Mouse (Mus musculus): Measurements from ENCODE around the gene Cldn7.
A peak's percentile ranks its signal among the peaks of the same experiment; 100 is the strongest.

The Cldn7 gene

GRCm38 (mm10) chr11:69991711-69992110, 27.1 kb downstream of the Cldn7 start:
- no peak for DNase-seq (ENCODE audit: low spot score)

- DNase-seq (ENCODE audit: low spot score), result no peak
Observed at GRCm38 (mm10) chr11:69992396-69992795, 27.8 kb downstream of the Cldn7 start.

GRCm38 (mm10) chr11:69992932-69993331, 28.4 kb downstream of the Cldn7 start:
- DNase-seq (ENCODE audit: low spot score), result no peak

- no peak for DNase-seq (ENCODE audit: low spot score)
Observed at GRCm38 (mm10) chr11:69994401-69995090, 30.0 kb downstream of the Cldn7 start.

- peak; percentile 99 for DNase-seq (ENCODE audit: low spot score)
Observed at GRCm38 (mm10) chr11:69995391-69995960, 30.9 kb downstream of the Cldn7 start, which contains the start of gene Phf23. Gene Phf23, plus strand, starts transcription at chr11:69995777.

- DNase-seq (ENCODE audit: low spot score), result no peak
Observed at GRCm38 (mm10) chr11:69996161-69997061, 31.8 kb downstream of the Cldn7 start.

- peak; percentile 82 for DNase-seq (ENCODE audit: low spot score)
Observed at GRCm38 (mm10) chr11:69997070-69997509, 32.5 kb downstream of the Cldn7 start.

- no peak for DNase-seq (ENCODE audit: low spot score)
Observed at GRCm38 (mm10) chr11:69998567-69999491, 34.2 kb downstream of the Cldn7 start.

GRCm38 (mm10) chr11:69999666-70000065, 35.1 kb downstream of the Cldn7 start:
- DNase-seq (ENCODE audit: low spot score), result no peak

- DNase-seq (ENCODE audit: low spot score), result peak; percentile 99
Observed at GRCm38 (mm10) chr11:70000396-70000898, 35.9 kb downstream of the Cldn7 start, which contains the start of gene Dvl2. Gene Dvl2, plus strand, starts transcription at chr11:70000595.

- DNase-seq (ENCODE audit: low spot score), result no peak
Observed at GRCm38 (mm10) chr11:70001159-70001558, 36.6 kb downstream of the Cldn7 start.

GRCm38 (mm10) chr11:70001865-70002264, 37.3 kb downstream of the Cldn7 start:
- peak; percentile 73 for DNase-seq (ENCODE audit: low spot score)

GRCm38 (mm10) chr11:70002471-70002870, 37.9 kb downstream of the Cldn7 start:
- no peak for DNase-seq (ENCODE audit: low spot score)

- peak; percentile 61 for DNase-seq (ENCODE audit: low spot score)
Observed at GRCm38 (mm10) chr11:70005521-70005920, 40.9 kb downstream of the Cldn7 start.

GRCm38 (mm10) chr11:70010033-70010432, 45.5 kb downstream of the Cldn7 start:
- DNase-seq (ENCODE audit: low spot score), result no peak

GRCm38 (mm10) chr11:70010548-70010947, 46.0 kb downstream of the Cldn7 start:
- no peak for DNase-seq (ENCODE audit: low spot score)

- no peak for DNase-seq (ENCODE audit: low spot score)
Observed at GRCm38 (mm10) chr11:70010961-70011360, 46.4 kb downstream of the Cldn7 start.

- DNase-seq (ENCODE audit: low spot score), result no peak
Observed at GRCm38 (mm10) chr11:70012931-70013330, 48.4 kb downstream of the Cldn7 start.

GRCm38 (mm10) chr11:70013408-70013807, 48.8 kb downstream of the Cldn7 start:
- DNase-seq (ENCODE audit: low spot score), result no peak

GRCm38 (mm10) chr11:70014051-70014450, 49.5 kb downstream of the Cldn7 start:
- no peak for DNase-seq (ENCODE audit: low spot score)

- peak; percentile 98 for DNase-seq (ENCODE audit: low spot score)
Observed at GRCm38 (mm10) chr11:70014880-70015558, 50.4 kb downstream of the Cldn7 start, which contains the start of gene Acadvl. Gene Acadvl, minus strand, starts transcription at chr11:70015411.

Data from embryo, embryonic 10 days (tissue).